Mouse (Mus musculus): ENCODE results near the gene Cdk5. TPM values are rescaled to one million over a fixed set of nuclear protein-coding genes. Genes with fewer than 3 reads are reported as not detected.
A peak's percentile ranks its signal among the peaks of the same experiment; 100 is the strongest.

Cdk5 gene
- 56.3 and 62.4 TPM in 2 replicates for polyA plus RNA-seq (2014; fragmentation: Nextera tagmentation; extraction: Ambion mirVana)

- Histone ChIP-seq H3K4me1 (replicated peaks; ENCODE audit: control insufficient read depth, insufficient read depth, low read length) (peaks cover 14% of the 10 kb centered on the region), H3K36me3 (ENCODE audit: control insufficient read depth, insufficient read depth, low read length) (0 out of 2 replicates have a peak, but pooled peaks cover 2% of the 10 kb centered on the region), H3K27ac (ENCODE audit: low read depth, low read length) (peak within 1 kb of the TSS; percentile 88), H3K27me3 (ENCODE audit: control insufficient read depth, insufficient read depth, low read length) (0 out of 2 replicates have a peak, but pooled peaks cover 4% of the 10 kb centered on the region), H3K9ac (ENCODE audit: low read depth, low read length) (peak within 1 kb of the TSS; percentile 69), H3K4me3 (ENCODE audit: low read depth, low read length) (peak within 1 kb of the TSS; percentile 53), H3K9me3 (ENCODE audit: control insufficient read depth, low read length) (no peaks in the 10 kb centered on the region), H3K4me2 (replicated peaks; ENCODE audit: low read depth, low read length) (peak within 1 kb of the TSS; percentile 89)
- under 1% methylated on average over 46 of the region's 46 CpGs for WGBS
- DNase-seq (ENCODE audit: low spot score): peak; percentile 99
- peak; percentile 94 for ATAC-seq (ENCODE audit: low FRiP score)
These were observed at the start of gene Cdk5, which contains the start of gene Slc4a2 for GRCm38 (mm10) chr5:24423129-24424003. Cdk5 (minus strand) TSS chr5:24423530. Slc4a2 (plus strand) TSS chr5:24423837.

- Histone ChIP-seq H3K9me3 (ENCODE audit: control insufficient read depth, low read length) (no peaks in the 10 kb centered on the region), H3K9ac (ENCODE audit: low read depth, low read length) (no peak overlapping the region), H3K27ac (ENCODE audit: low read depth, low read length) (no peak overlapping the region), H3K4me1 (replicated peaks; ENCODE audit: control insufficient read depth, insufficient read depth, low read length) (peaks cover 21% of the 10 kb centered on the region), H3K4me2 (replicated peaks; ENCODE audit: low read depth, low read length) (no peak overlapping the region), H3K36me3 (ENCODE audit: control insufficient read depth, insufficient read depth, low read length) (no peaks in the 10 kb centered on the region), H3K4me3 (ENCODE audit: low read depth, low read length) (no peak overlapping the region), H3K27me3 (ENCODE audit: control insufficient read depth, insufficient read depth, low read length) (peaks cover 25% of the 10 kb centered on the region)
- peak; percentile 26; the same call in 1 of the 2 replicates for ATAC-seq (ENCODE audit: low FRiP score)
- WGBS: 15% methylated on average over 5 of the region's 5 CpGs
- DNase-seq (ENCODE audit: low spot score): peak; percentile 88
These were observed 47.3 kb upstream of the Cdk5 start for GRCm38 (mm10) chr5:24470600-24470999.

GRCm38 (mm10) chr5:24466762-24467161 lies 43.4 kb upstream of the Cdk5 start:
- DNase-seq (ENCODE audit: low spot score) (no peak), ATAC-seq (ENCODE audit: low FRiP score) (no peak)
- Histone ChIP-seq H3K27me3 (ENCODE audit: control insufficient read depth, insufficient read depth, low read length) (peaks cover 2% of the 10 kb centered on the region; the same call in 1 of the 2 replicates), H3K4me1 (replicated peaks; ENCODE audit: control insufficient read depth, insufficient read depth, low read length) (0 out of 2 replicates have a peak, but pooled peaks cover 3% of the 10 kb centered on the region), H3K4me2 (replicated peaks; ENCODE audit: low read depth, low read length) (no peak overlapping the region), H3K4me3 (ENCODE audit: low read depth, low read length) (no peak overlapping the region), H3K9ac (ENCODE audit: low read depth, low read length) (no peak overlapping the region; the same call in 1 of the 2 replicates), H3K9me3 (ENCODE audit: control insufficient read depth, low read length) (no peaks in the 10 kb centered on the region), H3K36me3 (ENCODE audit: control insufficient read depth, insufficient read depth, low read length) (no peaks in the 10 kb centered on the region), H3K27ac (ENCODE audit: low read depth, low read length) (no peak overlapping the region)
- WGBS: 33% methylated on average over 12 of the region's 12 CpGs

DNA sequence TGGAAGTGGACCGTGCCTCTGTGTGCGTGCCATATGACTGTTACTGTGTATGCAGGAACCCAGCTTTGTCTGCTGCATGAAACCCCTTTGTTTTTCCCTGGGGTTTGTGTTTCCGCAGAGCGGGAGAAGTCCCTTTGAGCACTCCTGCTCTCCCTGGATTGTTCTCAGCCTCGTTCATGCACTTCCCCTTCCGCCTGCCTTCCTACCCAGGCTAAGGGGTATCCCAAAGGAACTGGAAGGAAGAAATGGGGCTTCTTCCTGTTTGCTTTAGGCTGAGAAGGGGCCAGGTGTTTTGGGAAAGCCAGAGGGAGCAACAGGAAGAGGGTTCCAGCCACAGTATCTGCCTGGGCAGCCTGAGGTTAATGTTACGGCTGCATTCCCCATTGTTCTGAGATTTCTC lies 32.3 kb upstream of the Cdk5 start:
- Histone ChIP-seq H3K4me1 (replicated peaks; ENCODE audit: control insufficient read depth, insufficient read depth, low read length) (peaks cover 15% of the 10 kb centered on the region), H3K4me2 (replicated peaks; ENCODE audit: low read depth, low read length) (peak overlapping the region; percentile 94; the same call in 1 of the 2 replicates), H3K36me3 (ENCODE audit: control insufficient read depth, insufficient read depth, low read length) (no peaks in the 10 kb centered on the region), H3K27ac (ENCODE audit: low read depth, low read length) (no peak overlapping the region), H3K9ac (ENCODE audit: low read depth, low read length) (0 out of 2 replicates have a peak overlapping the region, but pooled peaks have one; percentile 28), H3K4me3 (ENCODE audit: low read depth, low read length) (no peak overlapping the region), H3K27me3 (ENCODE audit: control insufficient read depth, insufficient read depth, low read length) (no peaks in the 10 kb centered on the region), H3K9me3 (ENCODE audit: control insufficient read depth, low read length) (no peaks in the 10 kb centered on the region)
- ATAC-seq (ENCODE audit: low FRiP score): no peak
- 52% methylated on average over 7 of the region's 7 CpGs for WGBS
- DNase-seq (ENCODE audit: low spot score): no peak

GRCm38 (mm10) chr5:24455076-24455475 lies 31.7 kb upstream of the Cdk5 start:
- no peaks in the 10 kb centered on the region for H3K36me3 ChIP-seq (ENCODE audit: control insufficient read depth, insufficient read depth, low read length)
- no peak overlapping the region for H3K27ac ChIP-seq (ENCODE audit: low read depth, low read length)
- H3K27me3 ChIP-seq (ENCODE audit: control insufficient read depth, insufficient read depth, low read length): no peaks in the 10 kb centered on the region
- no peaks in the 10 kb centered on the region for H3K9me3 ChIP-seq (ENCODE audit: control insufficient read depth, low read length)
- WGBS: 53% methylated on average over 3 of the region's 3 CpGs
- 0 out of 2 replicates have a peak overlapping the region, but pooled peaks have one; percentile 28 for H3K9ac ChIP-seq (ENCODE audit: low read depth, low read length)
- peaks cover 15% of the 10 kb centered on the region for H3K4me1 ChIP-seq (replicated peaks; ENCODE audit: control insufficient read depth, insufficient read depth, low read length)
- DNase-seq (ENCODE audit: low spot score) (no peak), ATAC-seq (ENCODE audit: low FRiP score) (no peak)
- H3K4me3 ChIP-seq (ENCODE audit: low read depth, low read length): no peak overlapping the region
- peak overlapping the region; percentile 94 for H3K4me2 ChIP-seq (replicated peaks; ENCODE audit: low read depth, low read length)

GRCm38 (mm10) chr5:24453985-24454303 lies 30.6 kb upstream of the Cdk5 start:
- no peaks in the 10 kb centered on the region for H3K36me3 ChIP-seq (ENCODE audit: control insufficient read depth, insufficient read depth, low read length)
- DNase-seq (ENCODE audit: low spot score) (no peak), ATAC-seq (ENCODE audit: low FRiP score) (no peak)
- H3K27ac ChIP-seq (ENCODE audit: low read depth, low read length): peak overlapping the region; percentile 93
- no peaks in the 10 kb centered on the region; the same call in 1 of the 2 replicates for H3K27me3 ChIP-seq (ENCODE audit: control insufficient read depth, insufficient read depth, low read length)
- peaks cover 15% of the 10 kb centered on the region for H3K4me1 ChIP-seq (replicated peaks; ENCODE audit: control insufficient read depth, insufficient read depth, low read length)
- peak overlapping the region; percentile 92 for H3K4me3 ChIP-seq (ENCODE audit: low read depth, low read length)
- H3K4me2 ChIP-seq (replicated peaks; ENCODE audit: low read depth, low read length): peak overlapping the region; percentile 94
- WGBS: 17% methylated on average over 2 of the region's 2 CpGs
- no peaks in the 10 kb centered on the region for H3K9me3 ChIP-seq (ENCODE audit: control insufficient read depth, low read length)
- peak overlapping the region; percentile 99 for H3K9ac ChIP-seq (ENCODE audit: low read depth, low read length)

- H3K9ac ChIP-seq (ENCODE audit: low read depth, low read length): peak overlapping the region; percentile 99
- H3K4me3 ChIP-seq (ENCODE audit: low read depth, low read length): peak overlapping the region; percentile 92
- ATAC-seq (ENCODE audit: low FRiP score) (peak; percentile 12; the same call in 1 of the 2 replicates), DNase-seq (ENCODE audit: low spot score) (peak; percentile 49)
- peak overlapping the region; percentile 94 for H3K4me2 ChIP-seq (replicated peaks; ENCODE audit: low read depth, low read length)
- H3K9me3 ChIP-seq (ENCODE audit: control insufficient read depth, low read length): no peaks in the 10 kb centered on the region
- no peaks in the 10 kb centered on the region; the same call in 1 of the 2 replicates for H3K27me3 ChIP-seq (ENCODE audit: control insufficient read depth, insufficient read depth, low read length)
- H3K36me3 ChIP-seq (ENCODE audit: control insufficient read depth, insufficient read depth, low read length): no peaks in the 10 kb centered on the region
- peak overlapping the region; percentile 93 for H3K27ac ChIP-seq (ENCODE audit: low read depth, low read length)
- WGBS: 7% methylated on average over 5 of the region's 5 CpGs
- peaks cover 15% of the 10 kb centered on the region for H3K4me1 ChIP-seq (replicated peaks; ENCODE audit: control insufficient read depth, insufficient read depth, low read length)
These were observed 30.1 kb upstream of the Cdk5 start for GRCm38 (mm10) chr5:24453283-24453984.

GRCm38 (mm10) chr5:24452691-24453233 lies 29.4 kb upstream of the Cdk5 start:
- H3K9me3 ChIP-seq (ENCODE audit: control insufficient read depth, low read length): no peaks in the 10 kb centered on the region
- ATAC-seq (ENCODE audit: low FRiP score): peak; percentile 25; the same call in 1 of the 2 replicates
- peak; percentile 50 for DNase-seq (ENCODE audit: low spot score)
- H3K27ac ChIP-seq (ENCODE audit: low read depth, low read length): peak overlapping the region; percentile 93
- H3K4me3 ChIP-seq (ENCODE audit: low read depth, low read length): peak overlapping the region; percentile 92
- no peaks in the 10 kb centered on the region; the same call in 1 of the 2 replicates for H3K27me3 ChIP-seq (ENCODE audit: control insufficient read depth, insufficient read depth, low read length)
- peak overlapping the region; percentile 99 for H3K9ac ChIP-seq (ENCODE audit: low read depth, low read length)
- no peaks in the 10 kb centered on the region for H3K36me3 ChIP-seq (ENCODE audit: control insufficient read depth, insufficient read depth, low read length)
- peak overlapping the region; percentile 94 for H3K4me2 ChIP-seq (replicated peaks; ENCODE audit: low read depth, low read length)
- WGBS: under 1% methylated on average over 29 of the region's 29 CpGs
- peaks cover 15% of the 10 kb centered on the region for H3K4me1 ChIP-seq (replicated peaks; ENCODE audit: control insufficient read depth, insufficient read depth, low read length)
